8 mouse cellular contexts compared by ENCODE assay signal in the genomic region with DNA sequence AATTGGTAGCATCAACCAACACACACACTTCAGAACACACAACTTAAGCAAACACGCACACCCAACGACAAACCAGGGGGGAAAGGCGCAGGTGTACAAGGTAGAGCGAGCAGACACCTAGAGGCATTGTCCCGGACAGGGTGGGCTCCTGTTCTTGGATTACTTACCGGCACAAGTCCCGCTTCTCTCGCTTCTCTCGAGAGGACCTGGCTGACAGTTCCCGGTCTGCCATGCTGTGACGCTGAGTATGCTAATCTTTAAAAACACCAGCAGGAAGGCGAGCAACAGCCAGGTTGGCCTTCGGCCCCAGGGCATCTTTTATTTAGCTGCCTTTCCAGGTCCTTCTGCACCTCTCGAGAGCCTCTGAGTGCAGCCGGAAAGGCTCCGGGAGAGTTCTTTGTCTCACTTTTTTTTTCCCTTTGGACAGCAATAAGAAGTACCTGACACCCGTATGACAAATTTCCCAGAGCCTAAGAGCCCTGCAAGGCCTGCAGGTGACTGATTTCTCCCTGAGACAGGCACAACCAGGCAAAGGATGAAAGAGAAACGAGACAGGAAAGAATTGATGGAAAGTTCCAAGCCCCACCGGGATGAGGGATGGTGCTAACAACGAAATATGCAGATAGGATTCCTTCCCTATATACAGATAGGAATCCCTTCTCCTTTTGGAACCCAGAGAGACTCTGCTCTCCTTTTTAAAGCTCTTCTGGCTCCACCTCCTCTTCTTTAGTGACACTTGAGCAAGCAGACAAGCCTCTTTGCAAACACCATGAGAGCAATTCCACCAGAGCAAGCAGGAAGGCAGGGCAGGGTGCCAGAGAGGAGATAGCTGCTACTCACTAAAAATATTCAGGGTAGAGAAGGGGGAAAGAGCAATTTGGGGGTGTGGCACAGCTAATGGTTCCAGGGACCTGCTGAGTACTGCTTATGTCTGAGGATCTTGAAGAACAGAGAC. TPM values are rescaled to one million over a fixed set of nuclear protein-coding genes. Genes with fewer than 3 reads are reported as not detected.
DNase-seq lines count a peak whose midpoint lies in the region; ATAC-seq and TF ChIP-seq lines count a peak whose summit lies in the region.

A gene (minus strand): TSS at position 667 of the 955 bp plus-strand sequence.

- H3K27ac ChIP-seq in kidney, adult 2 months (ENCODE audit: insufficient read depth, low read depth, low read length), result peak within 1 kb of the TSS; percentile 93
- no peak within 1 kb of the TSS for H3K27ac ChIP-seq in lung, embryonic 14.5 days (ENCODE audit: low read depth)

- no peaks in the 10 kb centered on the region for H3K4me1 ChIP-seq in kidney, adult 2 months (ENCODE audit: control insufficient read depth, insufficient read depth, low read length)
- peaks cover 7% of the 10 kb centered on the region; the same call in 1 of the 2 replicates for H3K4me1 ChIP-seq in lung, embryonic 14.5 days (ENCODE audit: insufficient read depth)

- TF ChIP-seq POLR2A in kidney, adult 2 months (IDR thresholded peaks at IDR 0.05; ENCODE audit: low read depth, low read length), result no peak

- WGBS in kidney, adult 2 months, result 5% methylated on average over 20 of the region's 20 CpGs
- 5% methylated on average over 20 of the region's 20 CpGs for WGBS in lung, embryonic 14.5 days

- peak within 1 kb of the TSS; percentile 57 for H3K4me2 ChIP-seq in lung, embryonic 14.5 days

- no peaks in the 10 kb centered on the region for H3K27me3 ChIP-seq in kidney, adult 2 months (replicated peaks; ENCODE audit: control insufficient read depth, insufficient read depth, low read length)
- 0 out of 2 replicates have a peak, but pooled peaks cover 5% of the 10 kb centered on the region for H3K27me3 ChIP-seq in lung, embryonic 14.5 days (ENCODE audit: insufficient read depth, low read length)

- ATAC-seq in lung, embryonic 14.5 days (ENCODE audit: insufficient read depth), result peak; percentile 66

- peak within 1 kb of the TSS; percentile 29; the same call in 1 of the 2 replicates for H3K9ac ChIP-seq in lung, embryonic 14.5 days

- H3K9me3 ChIP-seq in lung, embryonic 14.5 days (ENCODE audit: low read depth, low read length), result peaks cover 10% of the 10 kb centered on the region; the same call in 1 of the 2 replicates

- no peaks in the 10 kb centered on the region for H3K36me3 ChIP-seq in kidney, adult 2 months (ENCODE audit: control insufficient read depth, insufficient read depth, low read length)
- no peaks in the 10 kb centered on the region for H3K36me3 ChIP-seq in lung, embryonic 14.5 days (ENCODE audit: insufficient read depth)

- no peak for TF ChIP-seq CTCF in kidney, adult 2 months (conservative IDR thresholded peaks at IDR 0.05; ENCODE audit: insufficient read depth, insufficient read length, low read depth, low read length)
- no peak for TF ChIP-seq CTCF in lung, embryonic 14.5 days (IDR thresholded peaks at IDR 0.05; ENCODE audit: low read depth)

- H3K4me3 ChIP-seq in kidney, adult 2 months (ENCODE audit: insufficient read depth, low read depth, low read length), result peak within 1 kb of the TSS; percentile 68
- H3K4me3 ChIP-seq in lung, embryonic 14.5 days (ENCODE audit: low read depth, low read length), result peak within 1 kb of the TSS; percentile 16

- DNase-seq in NIH3T3 (ENCODE audit: low read depth), result peak; percentile 9
- peak; percentile 14 for DNase-seq in embryo, embryonic 9.5 days (ENCODE audit: extremely low spot score)
- DNase-seq in heart, adult 9 months (ENCODE audit: low spot score in 2 of 2), result peak; percentile 14 to 38
- peak; percentile 84 for DNase-seq in kidney, adult 2 months
- DNase-seq in lung, embryonic 14.5 days, result peak; percentile 75
- peak; percentile 10 for DNase-seq in right cerebral cortex, postnatal 14 days
- DNase-seq in B cell, adult 2 months, result no peak
- no peak for DNase-seq in adrenal gland, adult 8-10 months

RNA-seq across cellular contexts. Expression of the gene that starts here (rescaled TPM):
- 917 and 1,191 TPM in 2 replicates for polyA plus RNA-seq in kidney, adult 2 months (2012; rRNA removed)
- polyA plus RNA-seq in lung, embryonic 14.5 days (2014; fragmentation: Nextera tagmentation; extraction: Ambion mirVana), result 1.1 and 1.4 TPM in 2 replicates
- 1 to 10 TPM in 3 of 4 experiments, under 1 TPM in 1; 0.75 to 3.0 (median 2.3) TPM for total RNA-seq in adrenal gland, adult 8-10 months (2022)

Comparison
In these comparisons a context has a peak if more than half of its experiments do, and no peak if none do; other contexts are left out.
1. RNA of the gene that starts here (polyA plus RNA-seq): 917 to 1,191 TPM in kidney, adult 2 months; 1.1 to 1.4 TPM in lung, embryonic 14.5 days; every median in the first group is over 100 times any median in the second.
2. DNase-seq: peak in NIH3T3 (single experiment), embryo, embryonic 9.5 days (single experiment), heart, adult 9 months (2 of 2), kidney, adult 2 months (single experiment), lung, embryonic 14.5 days (single experiment) and right cerebral cortex, postnatal 14 days (single experiment); none in B cell, adult 2 months (0 of 2) and adrenal gland, adult 8-10 months (single experiment).